Mouse (Mus musculus): ENCODE results near the gene Arap1. TPM values are rescaled to one million over a fixed set of nuclear protein-coding genes. Genes with fewer than 3 reads are reported as not detected.

Arap1 gene
- polyA plus RNA-seq, 1 experiment: 16.3 TPM

- Histone ChIP-seq H3K4me1 (ENCODE audit: control insufficient read depth, insufficient read depth, low read length) (0 out of 2 replicates have a peak, but pooled peaks cover 1% of the 10 kb centered on the region), H3K27ac (ENCODE audit: insufficient read depth, low read length) (no peak overlapping the region), H3K4me3 (ENCODE audit: insufficient read depth, low read length) (no peak overlapping the region)
- no peak for TF ChIP-seq CTCF (IDR thresholded peaks at IDR 0.05; ENCODE audit: extremely low read depth, insufficient read depth, low read length)
- TF ChIP-seq POLR2A (IDR thresholded peaks at IDR 0.05; ENCODE audit: extremely low read depth, insufficient read depth, low read length): no peak
Measured at GRCm38 (mm10) chr7:101335228-101335627, 12.6 kb upstream of the Arap1 start.

- H3K4me3 ChIP-seq (ENCODE audit: insufficient read depth, low read length): no peak overlapping the region
Measured at GRCm38 (mm10) chr7:101336686-101337085, 11.2 kb upstream of the Arap1 start.

GRCm38 (mm10) chr7:101337401-101337800, 10.5 kb upstream of the Arap1 start:
- H3K27ac ChIP-seq (ENCODE audit: insufficient read depth, low read length): no peak overlapping the region
- no peak overlapping the region for H3K4me3 ChIP-seq (ENCODE audit: insufficient read depth, low read length)
- H3K4me1 ChIP-seq (ENCODE audit: control insufficient read depth, insufficient read depth, low read length): no peaks in the 10 kb centered on the region
- TF ChIP-seq CTCF (IDR thresholded peaks at IDR 0.05; ENCODE audit: extremely low read depth, insufficient read depth, low read length) (no peak), POLR2A (IDR thresholded peaks at IDR 0.05; ENCODE audit: extremely low read depth, insufficient read depth, low read length) (no peak)

More at GRCm38 (mm10) chr7:101336686-101337085, 11.2 kb upstream of the Arap1 start:
- Histone ChIP-seq H3K27ac (ENCODE audit: insufficient read depth, low read length) (no peak overlapping the region), H3K4me1 (ENCODE audit: control insufficient read depth, insufficient read depth, low read length) (no peaks in the 10 kb centered on the region)
- no peak for TF ChIP-seq POLR2A (IDR thresholded peaks at IDR 0.05; ENCODE audit: extremely low read depth, insufficient read depth, low read length)

- Histone ChIP-seq H3K4me3 (ENCODE audit: insufficient read depth, low read length) (no peak overlapping the region), H3K4me1 (ENCODE audit: control insufficient read depth, insufficient read depth, low read length) (no peaks in the 10 kb centered on the region), H3K27ac (ENCODE audit: insufficient read depth, low read length) (no peak overlapping the region)
- TF ChIP-seq POLR2A (IDR thresholded peaks at IDR 0.05; ENCODE audit: extremely low read depth, insufficient read depth, low read length) (no peak), CTCF (IDR thresholded peaks at IDR 0.05; ENCODE audit: extremely low read depth, insufficient read depth, low read length) (no peak)
Measured at GRCm38 (mm10) chr7:101341405-101341804, 6.5 kb upstream of the Arap1 start.

- Histone ChIP-seq H3K27ac (ENCODE audit: insufficient read depth, low read length) (no peak overlapping the region), H3K4me1 (ENCODE audit: control insufficient read depth, insufficient read depth, low read length) (0 out of 2 replicates have a peak, but pooled peaks cover 2% of the 10 kb centered on the region), H3K4me3 (ENCODE audit: insufficient read depth, low read length) (no peak overlapping the region)
- TF ChIP-seq CTCF (IDR thresholded peaks at IDR 0.05; ENCODE audit: extremely low read depth, insufficient read depth, low read length): no peak
- TF ChIP-seq POLR2A (IDR thresholded peaks at IDR 0.05; ENCODE audit: extremely low read depth, insufficient read depth, low read length): no peak
Measured at GRCm38 (mm10) chr7:101343135-101343534, 4.7 kb upstream of the Arap1 start.

GRCm38 (mm10) chr7:101344892-101345291, 3.0 kb upstream of the Arap1 start:
- Histone ChIP-seq H3K4me3 (ENCODE audit: insufficient read depth, low read length) (no peak overlapping the region), H3K4me1 (ENCODE audit: control insufficient read depth, insufficient read depth, low read length) (0 out of 2 replicates have a peak, but pooled peaks cover 2% of the 10 kb centered on the region), H3K27ac (ENCODE audit: insufficient read depth, low read length) (no peak overlapping the region)
- TF ChIP-seq POLR2A (IDR thresholded peaks at IDR 0.05; ENCODE audit: extremely low read depth, insufficient read depth, low read length) (no peak), CTCF (IDR thresholded peaks at IDR 0.05; ENCODE audit: extremely low read depth, insufficient read depth, low read length) (no peak)

- 0 out of 2 replicates have a peak, but pooled peaks cover 2% of the 10 kb centered on the region for H3K4me1 ChIP-seq (ENCODE audit: control insufficient read depth, insufficient read depth, low read length)
- TF ChIP-seq CTCF (IDR thresholded peaks at IDR 0.05; ENCODE audit: extremely low read depth, insufficient read depth, low read length) (no peak), POLR2A (IDR thresholded peaks at IDR 0.05; ENCODE audit: extremely low read depth, insufficient read depth, low read length) (no peak)
- no peak overlapping the region for H3K27ac ChIP-seq (ENCODE audit: insufficient read depth, low read length)
- no peak overlapping the region for H3K4me3 ChIP-seq (ENCODE audit: insufficient read depth, low read length)
Measured at GRCm38 (mm10) chr7:101346991-101347390, 876 bp upstream of the Arap1 start.

- peak overlapping the region; percentile 36 for H3K4me3 ChIP-seq (ENCODE audit: insufficient read depth, low read length)
- no peak overlapping the region for H3K27ac ChIP-seq (ENCODE audit: insufficient read depth, low read length)
- TF ChIP-seq CTCF (IDR thresholded peaks at IDR 0.05; ENCODE audit: extremely low read depth, insufficient read depth, low read length) (no peak), POLR2A (IDR thresholded peaks at IDR 0.05; ENCODE audit: extremely low read depth, insufficient read depth, low read length) (no peak)
- 0 out of 2 replicates have a peak, but pooled peaks cover 2% of the 10 kb centered on the region for H3K4me1 ChIP-seq (ENCODE audit: control insufficient read depth, insufficient read depth, low read length)
Measured at GRCm38 (mm10) chr7:101348312-101348711, 445 bp downstream of the Arap1 start.

- TF ChIP-seq POLR2A (IDR thresholded peaks at IDR 0.05; ENCODE audit: extremely low read depth, insufficient read depth, low read length) (peak; percentile 60; the same call in 1 of the 2 replicates), CTCF (IDR thresholded peaks at IDR 0.05; ENCODE audit: extremely low read depth, insufficient read depth, low read length) (no peak)
- Histone ChIP-seq H3K4me1 (ENCODE audit: control insufficient read depth, insufficient read depth, low read length) (0 out of 2 replicates have a peak, but pooled peaks cover 2% of the 10 kb centered on the region), H3K27ac (ENCODE audit: insufficient read depth, low read length) (peak overlapping the region; percentile 88), H3K4me3 (ENCODE audit: insufficient read depth, low read length) (peak overlapping the region; percentile 36; the same call in 1 of the 2 replicates)
Measured at GRCm38 (mm10) chr7:101349861-101350260, 2.0 kb downstream of the Arap1 start.

- H3K27ac ChIP-seq (ENCODE audit: insufficient read depth, low read length): no peak overlapping the region
- H3K4me3 ChIP-seq (ENCODE audit: insufficient read depth, low read length): no peak overlapping the region
- H3K4me1 ChIP-seq (ENCODE audit: control insufficient read depth, insufficient read depth, low read length): 0 out of 2 replicates have a peak, but pooled peaks cover 2% of the 10 kb centered on the region
- TF ChIP-seq POLR2A (IDR thresholded peaks at IDR 0.05; ENCODE audit: extremely low read depth, insufficient read depth, low read length): no peak
- no peak for TF ChIP-seq CTCF (IDR thresholded peaks at IDR 0.05; ENCODE audit: extremely low read depth, insufficient read depth, low read length)
Measured at GRCm38 (mm10) chr7:101352404-101352803, 4.5 kb downstream of the Arap1 start.
